Mouse (Mus musculus): ENCODE measurements around the gene Rmi2.

DNA sequence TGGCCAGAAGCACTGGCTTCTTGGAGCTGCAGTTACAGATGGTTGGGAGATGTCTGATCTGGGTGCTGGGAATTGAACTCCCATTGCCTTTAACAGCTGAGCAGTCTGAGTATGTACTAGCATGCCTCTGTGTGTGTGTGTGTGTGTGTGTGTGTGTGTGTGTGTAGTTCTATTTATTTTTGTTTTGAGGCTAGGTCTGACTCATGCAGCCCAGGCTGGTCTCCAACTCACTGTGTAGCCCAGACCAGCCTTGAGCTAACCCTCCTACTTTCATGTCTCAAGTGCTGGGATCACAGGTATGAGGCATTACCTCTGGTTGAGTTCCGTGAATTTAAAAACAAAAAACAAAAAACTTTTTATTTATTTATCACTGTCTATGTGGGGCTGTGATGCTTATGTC, 10.3 kb upstream of the Rmi2 start:
- TF ChIP-seq CTCF (IDR thresholded peaks at IDR 0.05; ENCODE audit: low read depth, low read length) (no peak), GATA1 (IDR thresholded peaks at IDR 0.05; ENCODE audit: borderline replicate concordance, low read length) (no peak), GATA2 (IDR thresholded peaks at IDR 0.05; ENCODE audit: borderline replicate concordance, low read depth, low read length) (no peak), TAL1 (conservative IDR thresholded peaks at IDR 0.05; ENCODE audit: low read depth, low read length) (no peak)
